8 mouse cellular contexts compared by ENCODE assay signal in genomic region chr11:120349986-120350702, GRCm38 (mm10). TPM values are rescaled to one million over a fixed set of nuclear protein-coding genes. Genes with fewer than 3 reads are reported as not detected.
A peak's percentile ranks its signal among the peaks of the same experiment; 100 is the strongest.
DNase-seq lines count a peak whose midpoint lies in the region; ATAC-seq and TF ChIP-seq lines count a peak whose summit lies in the region.

No protein-coding gene starts in this region.

- WGBS in embryonic facial prominence, embryonic 15.5 days: 3% methylated on average over 68 of the region's 68 CpGs
- WGBS in heart, embryonic 12.5 days: under 1% methylated on average over 68 of the region's 68 CpGs
- under 1% methylated on average over 61 of the region's 68 CpGs for WGBS in kidney, postnatal 0 days
- WGBS in liver, embryonic 13.5 days (ENCODE audit: insufficient replicate concordance): under 1% methylated on average over 68 of the region's 68 CpGs
- 1% methylated on average over 63 of the region's 68 CpGs for WGBS in stomach, embryonic 15.5 days

- peak overlapping the region; percentile 100 for H3K4me3 ChIP-seq in embryonic facial prominence, embryonic 15.5 days (replicated peaks)
- H3K4me3 ChIP-seq in heart, embryonic 12.5 days: peak overlapping the region; percentile 95
- H3K4me3 ChIP-seq in kidney, postnatal 0 days (replicated peaks; ENCODE audit: low read depth, low read length): peak overlapping the region; percentile 95
- peak overlapping the region; percentile 97 for H3K4me3 ChIP-seq in liver, embryonic 13.5 days (replicated peaks)
- peak overlapping the region; percentile 99 for H3K4me3 ChIP-seq in stomach, embryonic 15.5 days (replicated peaks)

- ATAC-seq in embryonic facial prominence, embryonic 15.5 days (ENCODE audit: insufficient number of reproducible peaks, low FRiP score, low TSS enrichment, low read depth): peak; percentile 74
- ATAC-seq in heart, embryonic 12.5 days (ENCODE audit: insufficient number of reproducible peaks, low FRiP score): peak; percentile 75
- ATAC-seq in kidney, postnatal 0 days (replicated peaks; ENCODE audit: low FRiP score, low read depth): peak; percentile 73
- peak; percentile 14 for ATAC-seq in liver, embryonic 13.5 days (ENCODE audit: low read depth)
- ATAC-seq in stomach, embryonic 15.5 days (ENCODE audit: insufficient read depth, low FRiP score, low read depth): peak; percentile 70

- peaks cover 48% of the 10 kb centered on the region for H3K4me1 ChIP-seq in embryonic facial prominence, embryonic 15.5 days
- peaks cover 49% of the 10 kb centered on the region for H3K4me1 ChIP-seq in heart, embryonic 12.5 days (replicated peaks)
- H3K4me1 ChIP-seq in kidney, postnatal 0 days (replicated peaks; ENCODE audit: insufficient read depth, low read length): peaks cover 7% of the 10 kb centered on the region
- peaks cover 76% of the 10 kb centered on the region for H3K4me1 ChIP-seq in liver, embryonic 13.5 days (replicated peaks)
- H3K4me1 ChIP-seq in stomach, embryonic 15.5 days: peaks cover 45% of the 10 kb centered on the region

- TF ChIP-seq CTCF in kidney, postnatal 0 days (IDR thresholded peaks at IDR 0.05; ENCODE audit: low read depth): no peak

- peak overlapping the region; percentile 97 for H3K9ac ChIP-seq in embryonic facial prominence, embryonic 15.5 days
- H3K9ac ChIP-seq in heart, embryonic 12.5 days: peak overlapping the region; percentile 98
- peak overlapping the region; percentile 99 for H3K9ac ChIP-seq in kidney, postnatal 0 days (ENCODE audit: low read depth, low read length)
- H3K9ac ChIP-seq in liver, embryonic 13.5 days: peak overlapping the region; percentile 100
- H3K9ac ChIP-seq in stomach, embryonic 15.5 days: peak overlapping the region; percentile 80

- no peaks in the 10 kb centered on the region for H3K27me3 ChIP-seq in embryonic facial prominence, embryonic 15.5 days
- H3K27me3 ChIP-seq in heart, embryonic 12.5 days (replicated peaks): no peaks in the 10 kb centered on the region
- no peaks in the 10 kb centered on the region for H3K27me3 ChIP-seq in kidney, postnatal 0 days (ENCODE audit: insufficient read depth, low read length)
- peaks cover 29% of the 10 kb centered on the region for H3K27me3 ChIP-seq in liver, embryonic 13.5 days
- no peaks in the 10 kb centered on the region for H3K27me3 ChIP-seq in stomach, embryonic 15.5 days (replicated peaks)

- H3K9me3 ChIP-seq in embryonic facial prominence, embryonic 15.5 days (replicated peaks): no peaks in the 10 kb centered on the region
- H3K9me3 ChIP-seq in heart, embryonic 12.5 days (replicated peaks): no peaks in the 10 kb centered on the region
- H3K9me3 ChIP-seq in kidney, postnatal 0 days (replicated peaks; ENCODE audit: low read length): no peaks in the 10 kb centered on the region
- no peaks in the 10 kb centered on the region for H3K9me3 ChIP-seq in liver, embryonic 13.5 days (replicated peaks)
- no peaks in the 10 kb centered on the region for H3K9me3 ChIP-seq in stomach, embryonic 15.5 days

- DNase-seq in A20 (ENCODE audit: low read depth, low spot score): peak; percentile 92
- peak; percentile 90 to 94 for DNase-seq in adrenal gland, postnatal 36 days
- DNase-seq in kidney, postnatal 0 days (ENCODE audit: low spot score): peak; percentile 94
- peak; percentile 65 for DNase-seq in liver, embryonic 13.5 days
- peak; percentile 64 for DNase-seq in natural killer cell, adult 2 months (ENCODE audit: low spot score in 2 of 2)

- H3K4me2 ChIP-seq in embryonic facial prominence, embryonic 15.5 days (replicated peaks): peak overlapping the region; percentile 90
- H3K4me2 ChIP-seq in heart, embryonic 12.5 days: peak overlapping the region; percentile 76
- H3K4me2 ChIP-seq in kidney, postnatal 0 days (ENCODE audit: low read length): peak overlapping the region; percentile 97
- H3K4me2 ChIP-seq in liver, embryonic 13.5 days: peak overlapping the region; percentile 99
- peak overlapping the region; percentile 79 for H3K4me2 ChIP-seq in stomach, embryonic 15.5 days

- peaks cover 6% of the 10 kb centered on the region for H3K36me3 ChIP-seq in embryonic facial prominence, embryonic 15.5 days
- peaks cover 14% of the 10 kb centered on the region for H3K36me3 ChIP-seq in heart, embryonic 12.5 days
- H3K36me3 ChIP-seq in kidney, postnatal 0 days (ENCODE audit: insufficient read depth, low read length): peaks cover 8% of the 10 kb centered on the region
- H3K36me3 ChIP-seq in liver, embryonic 13.5 days: peaks cover 14% of the 10 kb centered on the region
- H3K36me3 ChIP-seq in stomach, embryonic 15.5 days: peaks cover 3% of the 10 kb centered on the region

- peak overlapping the region; percentile 99 for H3K27ac ChIP-seq in embryonic facial prominence, embryonic 15.5 days (replicated peaks)
- peak overlapping the region; percentile 99 for H3K27ac ChIP-seq in heart, embryonic 12.5 days (ENCODE audit: poor library complexity, severe bottlenecking)
- peak overlapping the region; percentile 100 for H3K27ac ChIP-seq in kidney, postnatal 0 days
- peak overlapping the region; percentile 92 for H3K27ac ChIP-seq in liver, embryonic 13.5 days
- H3K27ac ChIP-seq in stomach, embryonic 15.5 days: peak overlapping the region; percentile 100

RNA-seq across cellular contexts. Expression of gene Actg1, which starts 1.8 kb away (rescaled TPM):
- 1,000 to 10,000 TPM; 1,356 to 1,461 TPM for total RNA-seq in adrenal gland, postnatal 36 days (2021)
- 2,143 and 2,279 TPM in 2 replicates for polyA plus RNA-seq in embryonic facial prominence, embryonic 15.5 days (2015; fragmentation: Nextera tagmentation; extraction: Ambion mirVana)
- polyA plus RNA-seq in heart, embryonic 12.5 days (2016; fragmentation: Nextera tagmentation; extraction: Ambion mirVana): 1,404 and 1,426 TPM in 2 replicates
- 2,251 and 2,404 TPM in 2 replicates for polyA plus RNA-seq in kidney, postnatal 0 days (2015; fragmentation: Nextera tagmentation; extraction: Ambion mirVana)
- polyA plus RNA-seq in liver, embryonic 13.5 days (2015; fragmentation: Nextera tagmentation; extraction: Ambion mirVana): 712 and 750 TPM in 2 replicates
- 2,501 and 2,557 TPM in 2 replicates for polyA plus RNA-seq in stomach, embryonic 15.5 days (2015; fragmentation: Nextera tagmentation; extraction: Ambion mirVana)

RNA-seq across cellular contexts. Expression of gene Fscn2, which starts 11.2 kb away (rescaled TPM):
- under 1 TPM in 1 of 2 experiments, not detected in 1; 0.59 TPM for total RNA-seq in adrenal gland, postnatal 36 days (2021)
- polyA plus RNA-seq in embryonic facial prominence, embryonic 15.5 days (2015; fragmentation: Nextera tagmentation; extraction: Ambion mirVana): 0.98 and 1.1 TPM in 2 replicates
- 0.17 and 0.63 TPM in 2 replicates for polyA plus RNA-seq in heart, embryonic 12.5 days (2016; fragmentation: Nextera tagmentation; extraction: Ambion mirVana)
- 1.3 and 1.5 TPM in 2 replicates for polyA plus RNA-seq in kidney, postnatal 0 days (2015; fragmentation: Nextera tagmentation; extraction: Ambion mirVana)
- not detected in 2 replicates for polyA plus RNA-seq in liver, embryonic 13.5 days (2015; fragmentation: Nextera tagmentation; extraction: Ambion mirVana)
- polyA plus RNA-seq in stomach, embryonic 15.5 days (2015; fragmentation: Nextera tagmentation; extraction: Ambion mirVana): 0.49 and 0.85 TPM in 2 replicates

RNA-seq across cellular contexts. Expression of gene Faap100, which starts 28.4 kb away (rescaled TPM):
- 10 to 100 TPM; 21.3 to 32.1 TPM for total RNA-seq in adrenal gland, postnatal 36 days (2021)
- polyA plus RNA-seq in embryonic facial prominence, embryonic 15.5 days (2015; fragmentation: Nextera tagmentation; extraction: Ambion mirVana): 35.8 and 39.8 TPM in 2 replicates
- polyA plus RNA-seq in heart, embryonic 12.5 days (2016; fragmentation: Nextera tagmentation; extraction: Ambion mirVana): 32.0 and 32.3 TPM in 2 replicates
- 21.9 and 26.6 TPM in 2 replicates for polyA plus RNA-seq in kidney, postnatal 0 days (2015; fragmentation: Nextera tagmentation; extraction: Ambion mirVana)
- polyA plus RNA-seq in liver, embryonic 13.5 days (2015; fragmentation: Nextera tagmentation; extraction: Ambion mirVana): 7.8 and 8.7 TPM in 2 replicates
- polyA plus RNA-seq in stomach, embryonic 15.5 days (2015; fragmentation: Nextera tagmentation; extraction: Ambion mirVana): 31.5 and 33.0 TPM in 2 replicates

Comparison
In these comparisons a context has a peak if more than half of its experiments do, and no peak if none do; other contexts are left out.
1. Peak in every context shown above with its lines: DNase-seq, ATAC-seq, H3K4me3 ChIP-seq and H3K27ac ChIP-seq.
2. ATAC-seq: peak in every context shown above with its lines; median percentile 75 in heart, embryonic 12.5 days; 74 in embryonic facial prominence, embryonic 15.5 days; 73 in kidney, postnatal 0 days; 70 in stomach, embryonic 15.5 days; 14 in liver, embryonic 13.5 days.